Mouse (Mus musculus) G1E-ER4 (cell line): Measurements from ENCODE around the gene Fcnb. TPM values are rescaled to one million over a fixed set of nuclear protein-coding genes. Genes with fewer than 3 reads are reported as not detected.
A peak's percentile ranks its signal among the peaks of the same experiment; 100 is the strongest.

Experiments used
- GATA1 ChIP-seq: IDR thresholded peaks from one replicate; pipeline ENCODE4 v1.8.0; 2012; ENCODE audit warnings: low read length, inconsistent platforms
- polyA plus RNA-seq: library from polyadenylated mRNA; stranded (reverse); fragments of >175 nt; gene quantifications from 2 replicates; pipeline ENCODE4 v1.2.3, GENCODE M21; 2012

Gene Fcnb
- polyA plus RNA-seq, 1 experiment: not detected

DNA sequence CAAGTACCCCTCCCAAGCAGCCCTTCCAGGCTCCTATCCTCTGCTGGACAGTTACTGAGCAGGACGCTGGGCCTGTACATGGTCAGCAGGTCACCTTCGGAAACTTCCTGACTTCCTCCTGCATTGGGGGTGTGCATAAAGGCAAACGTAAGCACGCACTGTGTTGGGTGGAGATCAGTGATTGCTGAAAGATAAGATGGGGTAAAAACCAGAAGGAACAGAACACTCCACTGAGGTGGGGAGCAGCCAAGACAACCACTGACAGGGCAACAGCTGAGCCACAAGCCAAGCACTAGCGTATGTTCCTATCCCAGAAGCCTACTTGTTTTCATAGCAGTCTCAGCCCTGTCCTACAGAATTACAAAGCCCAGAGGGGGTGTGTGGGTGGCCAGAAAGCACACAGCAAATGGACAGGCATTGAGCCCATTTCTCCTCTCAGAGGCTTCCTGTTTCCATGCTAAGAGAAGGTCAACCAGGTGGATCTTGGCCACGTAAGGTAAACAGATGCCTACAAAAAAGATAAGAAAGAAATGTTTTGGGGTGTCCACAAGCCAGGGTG, 12.1 kb upstream of the Fcnb start:
- TF ChIP-seq GATA1: no peak

DNA sequence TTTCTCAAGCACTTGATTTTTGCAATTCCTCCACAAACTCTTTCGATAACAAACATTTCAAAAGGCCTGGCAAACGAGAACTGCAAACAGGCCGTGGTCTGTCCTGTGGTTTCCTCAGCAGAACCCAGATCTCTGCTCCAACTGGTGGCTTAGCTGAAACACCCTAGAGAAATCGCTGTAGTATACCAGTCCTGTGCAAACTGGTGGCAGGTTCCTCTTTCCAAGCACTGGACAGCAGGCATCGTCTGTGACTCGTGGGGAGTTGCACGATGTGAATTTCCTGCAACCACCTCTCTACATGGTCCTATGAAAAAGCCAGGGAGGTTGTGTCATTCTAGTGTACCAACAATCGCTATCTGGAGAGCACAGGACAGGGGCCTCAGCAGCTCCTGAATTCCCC, 7.4 kb upstream of the Fcnb start:
- TF ChIP-seq GATA1: no peak

DNA sequence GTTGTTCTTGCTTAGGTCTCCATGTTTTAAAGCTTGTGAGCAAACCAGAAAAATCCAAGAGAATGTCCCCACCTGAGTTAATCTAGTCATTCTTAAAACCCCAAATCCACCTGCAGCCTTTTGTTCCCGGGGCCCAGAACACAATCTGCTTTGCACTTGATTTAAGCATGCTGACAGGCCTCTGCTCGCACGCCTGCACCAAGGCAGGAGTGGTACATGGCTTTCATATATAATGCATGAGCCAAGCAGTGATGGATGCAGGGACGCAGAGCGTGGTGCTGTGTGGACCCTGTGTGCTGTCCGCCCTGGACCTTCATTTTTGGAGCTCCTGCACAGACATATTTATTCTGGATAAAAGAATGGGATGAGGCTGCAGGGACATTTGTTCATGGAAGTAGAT, 6.4 kb upstream of the Fcnb start:
- TF ChIP-seq GATA1: no peak

DNA sequence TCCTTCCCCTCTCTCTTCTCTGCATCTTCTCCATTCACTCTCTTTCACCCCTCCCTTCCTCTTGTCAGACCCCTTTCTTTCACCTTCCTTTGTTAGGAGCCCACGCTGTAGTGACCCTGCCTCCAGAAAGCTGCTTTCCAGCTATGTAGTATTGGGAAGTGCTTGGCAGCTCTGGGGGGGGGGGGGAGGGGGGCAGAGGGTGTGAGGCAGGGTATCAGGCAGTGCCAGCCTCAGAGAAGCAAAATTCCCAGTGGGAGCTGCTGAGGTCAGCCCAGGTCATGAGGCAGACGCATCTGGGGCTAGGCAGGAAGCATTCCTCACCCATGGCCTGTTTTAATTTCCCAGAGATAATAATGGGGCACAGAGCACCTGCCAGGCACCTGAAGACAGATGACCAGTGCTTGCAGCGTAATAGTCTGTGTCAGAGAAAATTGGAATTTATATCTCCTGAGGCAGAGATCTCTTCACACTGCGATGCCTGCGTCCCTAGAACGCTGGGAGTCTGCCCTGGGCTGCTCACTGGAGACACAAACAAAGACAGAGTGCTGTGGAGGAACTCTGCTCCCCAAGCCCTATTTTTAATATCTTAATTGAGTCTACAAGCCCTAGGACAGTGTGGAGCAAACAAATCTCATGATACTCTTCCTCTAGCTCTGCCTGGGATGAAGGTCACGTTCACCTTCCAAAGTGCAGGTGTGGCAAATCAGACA, 5.8 kb upstream of the Fcnb start:
- no peak for TF ChIP-seq GATA1

DNA sequence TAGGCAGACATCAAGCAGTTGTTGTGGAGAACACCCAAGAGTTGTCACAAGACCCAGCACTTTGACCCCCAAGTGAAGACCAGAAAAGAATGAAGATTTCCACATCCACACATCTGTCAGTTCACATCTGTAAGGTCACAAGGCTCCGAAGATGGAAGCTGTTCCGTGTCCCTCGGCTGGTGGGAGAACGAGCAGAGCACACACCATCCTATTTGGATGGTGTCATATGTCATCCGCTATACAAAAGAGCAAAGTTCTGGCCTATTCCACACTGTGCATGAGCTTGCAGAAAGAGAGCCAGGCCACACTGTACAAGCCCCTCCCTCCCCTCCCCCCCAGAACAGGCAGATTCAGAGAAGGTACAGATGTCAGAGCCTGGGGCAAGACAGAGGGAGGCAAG, 4.4 kb upstream of the Fcnb start:
- no peak for TF ChIP-seq GATA1

DNA sequence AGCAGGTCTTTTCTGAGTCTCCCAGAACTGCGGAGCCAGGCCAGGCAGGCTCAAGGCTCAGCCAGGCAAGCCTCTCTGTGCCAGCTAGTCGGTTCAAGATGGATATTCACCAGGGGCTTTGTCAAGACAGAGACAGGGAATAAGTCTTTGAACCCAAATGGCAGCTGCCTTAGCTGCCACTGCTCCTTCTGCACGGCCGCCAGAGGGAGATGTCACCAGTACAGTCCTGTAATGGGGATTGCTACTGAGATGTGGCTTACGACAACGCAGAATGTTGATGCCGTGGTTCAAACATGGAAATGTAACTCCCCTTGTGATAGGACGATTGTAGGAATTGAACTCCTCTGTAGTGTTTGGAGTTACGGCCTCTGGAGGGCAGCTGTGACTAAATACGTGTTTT, 1.4 kb upstream of the Fcnb start:
- TF ChIP-seq GATA1: no peak

DNA sequence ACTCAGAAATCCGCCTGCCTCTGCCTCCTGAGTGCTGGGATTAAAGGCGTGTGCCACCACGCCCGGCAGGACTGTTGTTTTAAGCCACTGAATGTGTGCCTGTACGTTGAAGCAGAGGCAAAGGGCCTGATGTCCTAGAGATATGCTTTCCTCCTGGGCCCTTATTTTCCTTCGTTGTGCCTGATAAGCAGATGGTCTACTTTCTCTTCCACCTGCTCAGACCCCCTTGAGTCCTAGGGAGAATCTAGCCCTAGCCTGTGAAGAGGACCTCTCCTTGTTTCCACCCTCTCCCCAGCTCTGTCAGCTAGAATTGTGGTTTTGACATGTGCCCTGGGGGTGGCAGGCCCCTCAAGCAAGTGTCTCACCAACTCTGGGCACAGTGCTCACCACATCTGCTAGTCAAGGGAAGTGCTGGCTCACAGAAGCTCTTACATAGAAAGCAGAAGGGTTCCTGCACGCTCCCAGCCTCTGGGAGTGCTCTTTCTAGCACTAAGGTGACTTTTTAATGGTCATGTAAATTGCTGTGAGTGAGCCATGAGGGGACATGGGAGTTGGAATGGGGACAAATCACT, 9.0 kb downstream of the Fcnb start:
- no peak for TF ChIP-seq GATA1

DNA sequence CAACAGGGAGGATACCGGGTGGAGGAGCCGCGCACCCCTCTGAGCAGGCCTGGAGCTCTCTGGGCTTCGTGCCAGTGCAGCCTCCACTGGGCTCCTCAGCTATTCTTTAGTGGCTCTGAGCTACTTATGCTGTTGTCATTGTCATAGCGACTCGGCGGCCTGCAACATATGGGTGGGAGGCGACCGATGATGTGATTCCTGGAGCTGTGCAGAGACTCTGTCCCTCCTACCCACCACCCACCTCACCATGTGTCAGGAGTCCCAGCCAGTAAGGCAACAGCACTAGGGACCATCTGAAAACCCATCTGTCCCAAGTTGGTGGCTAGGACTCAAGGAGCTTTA, 16.2 kb downstream of the Fcnb start:
- no peak for TF ChIP-seq GATA1

DNA sequence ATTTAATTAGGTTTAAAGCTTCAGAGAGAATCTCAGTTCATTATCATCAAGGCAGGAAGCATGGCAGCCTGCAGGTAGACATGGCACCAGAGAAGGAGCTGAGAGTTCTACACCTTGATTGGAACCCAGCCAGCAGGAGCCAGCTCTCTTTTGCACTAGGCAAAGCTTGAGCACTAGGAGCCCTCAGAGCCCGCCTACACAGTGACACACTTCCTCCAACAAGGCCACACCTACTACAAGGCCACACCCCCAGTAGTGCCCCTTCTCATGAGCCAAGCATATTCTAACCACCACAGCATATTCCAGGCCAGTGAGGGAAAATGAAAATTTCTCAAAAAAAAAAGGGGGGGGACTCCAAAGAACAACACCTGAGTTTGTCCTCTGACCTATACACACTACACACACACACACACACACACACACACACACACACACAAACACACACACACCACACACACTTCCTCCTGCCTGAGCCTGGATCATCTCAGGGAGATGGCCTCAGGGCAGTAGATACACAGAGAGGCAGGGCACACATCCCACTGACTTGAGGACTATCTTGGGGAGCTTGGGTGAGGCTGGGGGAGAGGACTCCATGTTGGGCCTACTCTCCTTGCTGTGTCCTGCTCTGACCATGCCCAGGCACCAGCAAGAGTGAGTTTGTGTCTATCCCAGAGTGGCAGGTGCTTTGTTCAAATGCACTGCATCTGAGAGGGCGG, 16.7 kb downstream of the Fcnb start:
- TF ChIP-seq GATA1: no peak

DNA sequence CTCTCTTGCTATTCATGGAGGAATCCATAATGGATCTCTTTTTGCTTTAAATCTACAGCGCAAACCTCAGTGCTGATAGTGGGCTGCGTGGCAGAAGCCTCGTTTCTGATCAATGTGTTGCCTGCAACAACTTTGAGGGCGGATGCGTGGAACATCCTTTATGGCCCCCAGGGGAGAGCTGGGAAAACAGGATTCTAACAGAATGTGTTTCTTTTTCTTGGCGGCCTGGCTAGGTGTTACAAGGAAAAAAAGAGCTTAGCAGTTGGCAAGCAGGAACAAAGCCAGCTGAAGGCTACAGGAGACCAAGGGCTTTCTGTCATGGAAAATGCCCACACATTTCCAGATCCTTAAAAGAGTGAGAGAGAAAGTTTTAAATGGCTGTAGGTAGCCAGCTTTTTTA, 17.5 kb downstream of the Fcnb start:
- TF ChIP-seq GATA1: no peak

DNA sequence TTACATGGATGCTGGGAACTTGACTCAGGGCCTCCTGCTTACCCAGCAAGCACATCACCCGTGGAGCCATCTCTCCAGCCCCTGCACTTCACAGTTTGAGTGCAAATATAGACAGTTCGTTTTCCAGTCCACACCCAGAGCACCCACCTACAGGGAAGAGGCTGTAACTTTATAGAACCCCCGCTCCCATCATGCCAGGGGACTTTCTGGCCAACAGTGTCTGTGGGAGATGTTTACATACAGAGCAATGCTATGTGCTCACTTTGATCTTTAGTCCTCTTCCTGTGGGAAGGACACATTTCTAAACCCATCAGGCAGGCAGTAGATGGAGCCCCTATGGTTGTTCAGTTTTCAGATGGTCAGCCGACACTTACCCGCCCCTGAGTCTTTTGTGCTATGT, 18.0 kb downstream of the Fcnb start:
- no peak for TF ChIP-seq GATA1

DNA sequence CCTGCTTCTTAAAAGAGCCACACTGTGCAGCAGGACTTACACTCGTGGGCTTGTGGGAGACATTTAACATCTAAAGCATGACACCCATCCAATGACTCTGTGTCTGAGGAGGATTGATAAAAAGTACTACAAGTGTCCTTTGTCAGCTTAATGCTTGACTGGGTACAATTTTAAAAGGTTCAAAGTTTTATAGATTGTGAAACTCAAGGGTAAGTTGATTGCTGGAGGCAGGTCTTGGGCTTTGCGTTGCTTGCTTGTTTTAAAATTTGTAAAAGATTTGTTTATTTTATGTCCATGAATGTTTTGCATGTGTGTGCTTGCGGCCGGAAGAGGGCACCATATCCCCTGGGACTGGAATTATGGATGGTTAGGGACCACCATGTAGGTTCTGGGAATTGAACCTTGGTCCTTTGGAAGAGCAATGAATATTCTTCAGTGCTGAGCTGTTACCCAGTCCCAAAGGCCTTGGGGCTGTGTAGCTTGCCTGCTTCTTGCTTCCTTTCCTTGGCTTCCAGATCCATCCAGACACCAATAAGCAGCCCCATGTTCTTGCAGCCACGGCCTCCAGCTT, 19.5 kb downstream of the Fcnb start:
- TF ChIP-seq GATA1: no peak

DNA sequence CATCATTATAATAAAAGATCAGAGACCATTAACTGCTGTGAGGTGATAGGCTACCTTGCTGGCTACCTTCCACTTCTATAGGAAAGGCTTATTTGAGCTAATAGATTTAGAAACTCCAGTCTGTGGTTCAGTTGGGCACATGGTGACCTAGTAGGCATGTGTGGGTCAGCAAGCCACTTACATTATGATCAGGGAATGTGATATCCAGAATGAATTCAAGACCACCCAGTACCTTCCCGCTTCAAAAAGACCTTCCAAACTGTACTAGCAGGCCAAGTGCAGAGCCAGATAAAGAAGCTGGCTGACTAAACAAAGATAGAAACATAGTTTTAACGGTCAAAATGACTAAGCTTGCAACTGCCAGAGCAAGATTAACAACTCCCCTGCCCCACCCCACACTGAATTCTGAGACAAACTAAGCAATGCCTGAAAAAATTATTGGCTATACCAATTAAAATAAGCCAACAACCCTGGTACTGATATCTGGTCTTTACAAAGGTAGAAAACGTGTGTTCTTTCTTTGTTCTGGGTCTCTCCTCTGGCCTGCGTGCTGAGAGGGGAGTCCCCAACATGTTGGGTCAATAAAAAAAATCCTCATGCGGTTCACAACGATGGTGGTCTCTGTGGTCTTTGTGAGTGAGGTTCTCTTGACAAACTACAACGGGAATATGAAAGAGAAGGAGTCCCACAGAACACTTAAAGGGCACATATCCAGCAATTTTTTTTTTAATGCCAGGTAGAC, 20.2 kb downstream of the Fcnb start:
- peak; percentile 72 for TF ChIP-seq GATA1

DNA sequence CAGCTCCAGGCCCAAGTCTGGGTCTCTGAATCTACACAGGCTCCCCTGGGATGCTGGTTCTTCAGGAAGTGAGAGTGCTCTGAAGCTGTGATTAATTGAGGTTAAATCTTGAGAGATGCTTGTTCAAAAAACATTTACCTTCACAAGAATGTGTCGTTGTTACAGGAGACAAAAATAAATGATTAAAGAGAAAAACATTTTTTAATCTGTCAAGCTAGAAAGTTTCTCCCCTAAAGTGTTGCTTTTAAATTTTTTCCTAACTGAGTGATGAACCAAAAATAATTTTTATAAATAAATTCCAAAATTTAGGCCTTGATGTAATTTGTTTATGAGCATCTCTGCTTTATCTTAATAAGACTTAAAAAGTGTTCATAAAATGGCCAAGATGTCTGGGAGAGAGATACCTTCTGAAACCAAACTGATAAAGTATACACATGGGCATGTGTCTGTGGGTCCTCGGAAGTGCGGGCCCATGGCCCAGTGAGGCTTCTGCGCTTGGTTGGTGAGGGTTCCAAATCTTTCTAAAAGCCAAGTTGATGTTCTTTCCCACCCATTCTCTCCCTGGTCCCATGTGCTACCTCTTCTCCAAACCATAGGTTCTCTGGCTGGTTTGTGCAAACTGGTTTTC, 20.9 kb downstream of the Fcnb start:
- no peak for TF ChIP-seq GATA1

DNA sequence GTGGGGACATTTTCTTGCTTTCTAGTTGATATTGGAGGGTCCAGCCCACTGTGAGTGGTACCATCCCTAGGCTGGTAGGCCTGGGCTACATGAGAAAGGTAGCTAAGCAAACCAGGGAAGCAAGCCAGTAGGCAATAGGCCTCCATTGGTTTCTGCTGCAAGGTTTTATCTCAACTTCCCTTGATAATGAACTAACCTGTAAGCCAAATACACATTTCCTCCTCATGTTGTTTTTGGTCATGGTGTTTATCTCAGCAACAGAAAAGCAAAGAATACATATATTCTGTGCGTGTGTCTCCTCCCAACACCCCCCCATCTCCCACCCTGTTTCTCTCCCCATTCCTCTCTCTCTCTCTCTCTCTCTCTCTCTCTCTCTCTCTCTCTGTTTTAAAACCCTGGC, 24.8 kb downstream of the Fcnb start:
- no peak for TF ChIP-seq GATA1
